Mouse (Mus musculus): ENCODE measurements around the gene Snx33.
"Not testable (repeated sequence)": the region's sequence is repeated elsewhere in the genome, so short reads cannot be mapped to it uniquely, and the experiment has no call there.

Gene Snx33

DNA sequence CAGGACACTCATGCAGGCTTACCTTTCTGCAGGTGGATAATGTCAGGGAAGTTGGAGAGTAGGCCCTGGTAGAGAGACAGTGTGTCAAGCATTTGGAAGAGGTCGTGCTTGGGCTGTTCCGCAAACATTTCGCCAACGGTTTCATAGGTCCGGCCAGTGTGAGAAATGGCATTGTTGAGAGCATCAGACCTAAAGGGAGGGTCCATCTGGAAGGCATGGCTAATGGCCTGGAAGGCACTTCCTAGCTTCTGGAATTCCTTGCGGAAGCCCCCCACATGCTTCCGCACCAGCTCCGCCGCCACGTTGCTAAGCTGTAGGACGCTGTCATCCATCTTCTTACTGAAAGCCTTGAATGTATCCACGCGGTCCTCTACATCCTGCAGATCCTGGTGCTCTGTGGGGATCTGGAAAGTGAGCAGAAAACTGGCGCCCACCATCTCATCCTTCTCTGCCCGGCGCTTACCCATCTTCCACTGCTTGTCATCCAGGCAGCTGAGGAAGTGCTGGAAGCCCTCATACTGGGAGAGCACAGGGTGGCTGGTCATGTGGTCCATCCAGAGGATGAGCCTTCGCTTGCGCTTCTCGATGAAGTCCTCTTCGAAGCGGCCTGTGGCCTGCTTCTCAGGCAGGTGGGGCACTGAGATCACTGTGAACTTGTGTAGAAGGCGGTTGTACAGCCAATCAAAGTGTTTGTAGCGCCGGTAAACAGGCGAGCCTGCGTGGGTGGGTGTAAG, 2.7 kb downstream of the Snx33 start:
- DNase-seq = no peak

DNA sequence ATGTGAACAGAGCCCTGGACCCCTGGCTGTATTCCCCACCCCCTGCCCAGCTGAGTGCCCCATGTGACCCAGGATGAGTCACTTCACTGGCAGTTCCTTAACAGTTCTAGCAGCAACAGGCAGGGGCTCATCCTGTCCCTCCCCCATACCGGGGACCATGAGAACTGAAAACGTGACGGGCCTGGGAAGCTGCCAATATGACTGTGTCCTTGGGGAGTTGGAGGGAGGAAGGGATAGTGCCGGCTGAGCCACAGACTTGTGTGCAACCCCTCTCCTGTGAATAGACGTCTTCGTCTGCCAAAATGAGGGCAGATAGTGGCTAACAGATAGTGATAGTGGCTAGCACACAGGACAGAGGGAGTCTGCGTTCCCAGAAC, 3.5 kb downstream of the Snx33 start:
- DNase-seq = peak; percentile 86 to 90

DNA sequence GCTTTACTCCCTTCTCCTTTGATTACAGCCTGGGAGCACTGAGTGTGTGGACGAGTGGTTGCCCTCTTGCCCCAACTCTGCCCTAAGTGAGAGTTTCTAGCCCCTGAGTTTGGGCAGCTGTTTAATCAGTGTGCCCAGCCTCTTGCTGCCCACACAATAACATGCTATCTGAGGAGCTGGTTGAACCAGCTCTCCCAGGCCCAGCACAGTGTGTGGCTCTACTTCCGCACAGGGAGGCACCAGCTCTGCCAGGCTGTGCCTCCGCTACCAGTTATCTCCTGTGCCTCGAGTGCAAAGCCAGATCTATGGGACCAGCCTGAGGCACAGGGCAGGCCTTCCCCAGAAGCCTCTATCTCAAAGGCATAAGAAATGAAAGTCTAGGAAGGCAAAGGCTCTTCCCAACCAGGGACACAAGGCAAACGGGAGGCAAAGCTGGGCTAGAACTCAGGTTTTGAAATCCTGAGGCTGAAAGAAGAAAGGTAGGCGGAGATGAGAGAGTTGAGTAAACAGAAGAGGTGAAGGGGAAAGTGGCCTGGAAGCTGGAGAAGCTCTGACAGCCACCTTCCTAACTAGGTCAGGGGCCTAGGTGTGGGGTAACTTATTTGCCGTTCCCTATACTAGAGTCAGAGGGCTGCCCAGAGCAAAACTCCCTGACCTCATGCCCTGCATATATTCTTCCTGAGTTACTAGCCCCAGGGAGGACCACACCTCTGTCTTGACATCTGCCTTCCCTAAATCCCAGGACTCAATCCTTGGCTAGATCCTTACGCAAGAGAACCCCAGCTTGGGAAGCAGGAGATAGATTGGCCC, 4.1 kb downstream of the Snx33 start:
- no peak for DNase-seq

DNA sequence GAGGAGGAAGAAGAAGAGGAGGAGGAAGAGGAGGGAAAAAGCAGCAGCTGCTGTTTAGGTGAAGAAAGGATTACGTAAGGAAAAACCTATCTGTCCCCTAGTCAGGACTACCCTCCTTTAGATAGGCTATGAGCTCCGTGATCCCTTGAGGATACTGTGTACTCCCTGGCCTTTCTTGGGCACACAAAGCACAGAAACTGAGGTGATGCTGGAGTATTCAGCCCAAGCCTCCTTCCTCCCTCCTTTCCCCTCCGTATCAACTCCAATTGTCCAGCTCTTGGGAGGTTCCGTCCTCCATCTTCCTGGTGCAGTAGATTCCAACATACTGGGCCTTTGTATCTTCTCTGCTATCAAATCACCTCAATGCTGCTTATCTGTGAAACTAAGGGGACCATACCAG, 5.4 kb downstream of the Snx33 start:
- DNase-seq = no peak

DNA sequence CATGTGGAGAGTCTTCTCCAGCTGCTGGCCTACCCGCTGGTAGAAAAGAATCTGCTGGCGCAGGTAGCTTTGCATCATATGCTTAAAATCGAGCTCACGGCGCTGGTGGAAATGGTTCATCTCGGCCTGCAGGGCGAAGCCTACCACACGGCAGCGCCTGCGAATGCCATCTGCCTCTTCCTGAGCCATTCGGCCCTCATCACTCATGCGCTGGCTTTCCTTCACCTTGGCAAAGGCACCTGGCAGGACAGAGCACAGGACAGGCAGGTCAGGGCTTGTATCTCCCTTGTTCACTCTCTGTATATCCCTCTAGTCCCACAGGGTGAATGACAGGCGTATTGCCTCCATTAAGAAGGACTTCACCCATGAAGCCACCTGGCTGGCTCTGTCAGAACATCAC, 9.7 kb downstream of the Snx33 start:
- DNase-seq = no peak

DNA sequence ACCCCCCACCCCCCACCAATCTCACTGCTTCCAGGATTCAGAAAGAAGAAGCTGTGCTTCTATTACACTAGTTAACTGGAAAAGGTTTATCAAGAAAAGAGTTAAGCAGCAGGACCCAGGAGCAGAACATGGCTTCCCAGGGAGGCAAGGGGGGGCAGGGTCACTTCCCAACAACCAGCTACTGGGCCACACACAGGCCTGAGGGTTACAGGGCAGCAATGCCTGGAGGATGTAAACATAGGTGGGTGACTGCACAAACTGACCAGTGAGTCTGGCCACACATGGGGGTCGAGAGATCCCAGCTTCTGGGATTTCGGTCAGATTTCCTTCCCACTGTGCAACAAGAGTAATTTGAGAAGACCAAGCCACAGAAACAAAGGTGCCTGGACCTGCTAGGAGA, 11.0 kb downstream of the Snx33 start:
- DNase-seq = no peak

DNA sequence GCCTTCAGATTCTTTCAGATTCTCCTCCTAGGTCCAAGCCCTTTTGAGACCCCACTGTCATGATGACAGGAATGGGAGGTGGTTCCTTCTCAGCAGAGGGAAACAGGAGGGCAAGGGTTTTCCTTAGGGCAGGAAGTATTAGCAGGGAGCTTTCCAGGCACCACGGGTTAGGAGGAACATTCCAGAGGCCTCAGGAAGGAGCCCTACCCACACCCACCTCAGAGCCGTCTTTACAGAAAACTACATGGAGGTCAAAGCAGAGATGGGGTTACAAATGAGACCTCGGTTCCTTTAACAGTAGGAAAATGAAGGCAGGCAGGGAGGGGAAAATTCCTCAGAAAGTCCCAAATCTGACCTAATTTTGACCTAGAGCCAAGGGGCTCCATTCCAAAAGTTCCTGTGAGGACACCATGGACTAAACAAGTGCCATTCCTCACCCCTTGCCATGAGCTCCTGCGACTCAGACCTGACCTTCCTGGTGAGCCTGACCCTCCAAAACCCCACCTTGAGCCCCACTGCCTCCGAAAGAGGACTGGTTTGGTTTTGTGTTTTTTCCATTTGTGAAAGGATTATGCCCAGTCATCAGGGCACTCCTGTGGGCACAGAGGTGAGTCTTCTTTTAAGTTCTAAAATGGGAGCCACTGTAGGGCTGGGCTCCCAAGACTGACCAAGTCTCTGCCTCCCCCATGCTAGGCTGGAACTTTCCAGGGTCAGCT, 12.3 kb downstream of the Snx33 start:
- no peak for DNase-seq

DNA sequence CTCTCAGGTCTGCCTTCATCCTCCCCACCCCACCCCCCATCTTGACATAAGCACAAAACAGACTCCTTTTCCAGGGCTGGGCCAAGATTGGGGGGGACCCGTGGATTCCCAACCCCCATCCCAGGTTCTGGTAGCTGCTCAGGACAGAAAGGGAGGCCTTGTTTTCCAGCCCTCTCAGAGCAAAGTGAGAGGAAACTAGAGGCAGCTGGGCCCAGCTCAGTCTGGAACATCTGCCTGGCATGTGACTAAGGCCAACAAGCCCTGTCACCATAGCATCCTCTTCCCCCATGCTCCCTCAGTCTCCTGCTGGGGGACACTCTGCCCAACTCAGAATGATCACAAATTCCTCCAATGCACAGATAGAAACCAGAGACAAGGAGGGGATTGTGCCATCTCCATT, 13.1 kb downstream of the Snx33 start:
- no peak for DNase-seq

DNA sequence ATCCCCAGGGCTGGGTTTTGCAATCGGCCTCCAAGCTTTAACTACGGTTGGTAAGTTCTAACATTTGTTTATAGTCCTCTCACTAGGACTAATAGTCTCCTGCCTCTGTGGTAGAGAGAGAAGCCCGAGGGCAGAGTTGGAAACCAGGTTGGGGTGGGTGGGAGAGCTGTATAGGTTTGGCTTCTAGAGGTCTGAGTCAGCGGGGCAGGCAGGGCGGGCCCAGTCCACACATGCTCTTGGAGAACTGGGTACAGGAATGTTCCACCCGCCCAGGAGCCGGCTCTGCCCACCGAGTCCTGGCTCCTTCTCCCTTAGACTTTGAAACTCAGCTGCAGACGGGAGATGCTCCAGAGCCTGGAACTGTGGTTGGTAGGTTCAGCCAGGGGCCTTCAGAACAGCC, 14.2 kb downstream of the Snx33 start:
- no peak for DNase-seq

DNA sequence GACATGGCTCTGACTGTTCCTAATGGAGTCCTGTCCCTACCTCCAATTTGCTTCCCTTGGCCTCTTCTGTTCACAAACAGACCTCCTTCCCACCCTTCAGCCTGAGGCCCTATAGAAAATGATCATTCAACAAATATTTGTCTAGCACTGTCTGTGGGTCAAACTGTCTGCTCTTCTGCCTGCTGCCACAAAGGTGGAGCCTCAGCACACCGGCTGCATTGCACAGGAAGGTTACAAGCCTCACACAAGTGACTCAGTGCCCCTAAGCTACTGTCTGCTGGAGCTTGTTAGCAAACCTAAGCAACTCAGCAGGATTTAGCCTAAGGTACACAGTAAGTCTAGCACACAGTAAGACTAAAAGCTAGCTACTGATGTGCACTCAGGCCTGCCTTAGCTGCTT, 17.2 kb downstream of the Snx33 start:
- no peak for DNase-seq

DNA sequence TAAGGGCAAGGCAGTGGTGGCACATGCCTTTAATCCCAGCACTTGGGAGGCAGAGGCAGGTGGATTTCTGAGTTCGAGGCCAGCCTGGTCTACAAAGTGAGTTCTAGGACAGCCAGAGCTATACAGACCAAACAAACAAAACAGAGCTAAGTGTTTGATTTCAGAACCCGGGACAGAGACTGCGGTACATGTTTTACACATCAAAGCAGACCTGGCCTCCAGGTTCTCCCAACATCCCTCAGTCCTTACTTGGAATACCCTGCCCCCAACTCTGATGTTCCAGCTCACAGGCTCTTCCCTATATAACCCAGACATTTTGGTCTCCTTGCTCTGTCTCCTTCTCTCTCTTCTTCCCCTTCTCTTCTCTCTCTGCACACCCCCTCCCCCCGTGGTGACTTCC, 18.2 kb downstream of the Snx33 start:
- DNase-seq = not testable (repeated sequence)

DNA sequence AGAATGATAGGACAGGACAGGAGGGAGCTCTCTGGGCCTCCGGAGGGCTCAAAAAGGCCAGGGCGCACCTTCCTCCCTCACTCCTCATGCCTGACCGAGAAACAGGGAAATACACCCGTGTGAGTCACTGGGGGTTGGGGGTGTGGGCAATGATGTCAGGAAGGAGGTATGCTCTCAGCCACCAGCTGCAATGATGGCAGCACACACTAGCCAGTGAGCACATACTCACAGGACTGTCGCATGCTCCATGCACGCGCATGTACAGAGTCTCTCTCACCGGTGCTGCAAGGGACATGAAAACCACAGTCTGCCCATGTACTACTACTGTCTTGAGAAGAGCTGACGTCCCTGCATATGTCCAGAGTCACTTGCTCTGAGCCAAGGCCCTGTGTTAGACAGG, 20.6 kb downstream of the Snx33 start:
- no peak for DNase-seq

DNA sequence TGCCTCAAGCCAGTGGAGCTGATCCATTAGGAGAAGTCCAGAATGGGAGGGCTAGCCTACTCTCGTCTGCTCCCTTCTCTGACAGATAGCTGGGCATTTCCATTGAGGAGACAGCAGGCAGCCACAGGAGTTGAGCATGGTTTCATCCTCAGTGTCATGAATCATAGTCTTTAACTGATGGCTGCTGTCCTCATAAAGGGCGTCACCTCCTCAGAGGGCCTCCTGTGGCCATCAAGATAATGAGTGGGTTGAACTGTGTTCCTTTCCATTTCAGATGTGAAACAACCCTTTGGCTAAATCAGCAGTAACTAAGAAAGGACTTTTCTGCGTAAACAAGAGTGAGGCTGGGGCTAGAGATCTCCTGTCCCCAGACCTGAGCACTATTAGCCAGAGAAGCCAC, 24.5 kb downstream of the Snx33 start:
- no peak for DNase-seq

DNA sequence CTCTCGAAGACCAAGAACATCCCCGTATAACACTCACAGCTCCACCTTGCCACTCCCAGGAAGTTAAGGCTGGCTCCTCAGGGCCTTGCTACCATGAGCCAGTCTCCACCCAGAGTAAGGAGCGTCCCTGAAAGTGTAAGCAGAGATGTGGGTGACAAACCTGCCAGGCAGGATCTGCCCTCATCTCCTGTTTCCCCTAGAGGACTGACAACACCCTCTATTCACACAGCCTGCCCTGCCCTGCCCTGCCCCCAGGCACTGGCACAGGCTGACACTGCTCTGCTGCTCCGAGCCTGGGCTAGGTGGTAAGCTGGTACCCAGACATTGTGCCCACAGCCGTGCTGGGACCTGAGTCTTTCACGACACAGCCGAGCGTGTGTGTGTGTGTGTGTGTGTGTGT, 27.0 kb downstream of the Snx33 start:
- peak in 1 of 2 experiments; percentile 60 for DNase-seq

DNA sequence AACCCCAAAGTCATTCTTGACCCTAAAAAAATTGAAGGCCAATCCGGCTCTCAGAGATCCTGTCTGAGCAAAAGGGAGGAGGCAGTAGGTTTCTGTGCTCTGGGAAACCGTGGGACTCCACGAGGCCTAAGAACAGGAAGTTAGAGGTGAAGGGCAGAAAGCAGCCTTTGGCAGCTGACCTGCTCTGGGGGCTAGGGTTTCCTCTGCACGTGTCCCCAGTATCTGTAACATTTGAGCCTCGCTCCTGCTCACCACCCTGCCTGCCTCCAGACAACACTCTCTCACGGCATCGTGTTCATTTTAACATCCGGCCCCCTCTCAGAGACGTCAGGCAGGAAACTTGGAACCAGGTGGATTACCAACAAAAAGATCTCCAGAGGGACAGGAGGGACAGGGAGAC, 27.6 kb downstream of the Snx33 start:
- DNase-seq = no peak

DNA sequence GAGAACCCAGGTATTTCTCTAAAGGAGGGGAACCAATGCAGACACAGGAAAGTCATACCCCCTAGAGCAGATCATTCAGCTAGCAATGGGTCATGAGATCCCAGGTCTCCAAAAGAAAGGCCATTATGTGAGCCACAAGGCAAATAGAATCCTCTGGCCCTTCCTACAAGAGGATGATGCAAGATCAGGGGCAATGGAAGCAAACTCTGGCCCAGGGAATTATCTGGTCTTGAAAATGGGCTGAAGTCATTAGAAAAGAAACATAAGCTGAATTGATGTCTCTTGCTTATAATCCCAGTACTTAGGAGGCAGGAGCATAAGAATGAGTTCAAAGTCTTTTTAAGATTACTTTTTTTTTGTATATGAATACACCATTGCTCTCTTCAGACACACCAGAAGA, 28.1 kb downstream of the Snx33 start:
- no peak for DNase-seq

DNA sequence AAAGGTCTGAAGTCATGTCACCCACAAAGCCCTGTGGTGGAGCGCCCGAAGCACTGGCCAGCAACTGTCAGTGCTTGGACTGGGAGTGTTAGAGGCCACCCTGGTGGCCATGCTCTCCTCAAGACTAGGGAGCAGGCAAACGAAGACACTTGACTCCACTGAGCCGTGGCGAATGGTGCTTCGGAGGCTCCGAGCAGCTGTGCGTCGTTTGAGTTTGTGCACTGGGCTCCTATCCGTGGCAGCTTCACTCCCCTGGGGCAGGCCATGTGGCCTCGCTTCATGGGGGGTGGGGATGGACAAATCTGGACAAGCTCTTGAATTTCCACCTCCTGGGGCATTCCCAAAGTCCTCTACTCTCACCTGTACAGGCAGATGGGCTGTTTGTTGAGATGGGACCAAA, 28.8 kb downstream of the Snx33 start:
- no peak for DNase-seq

DNA sequence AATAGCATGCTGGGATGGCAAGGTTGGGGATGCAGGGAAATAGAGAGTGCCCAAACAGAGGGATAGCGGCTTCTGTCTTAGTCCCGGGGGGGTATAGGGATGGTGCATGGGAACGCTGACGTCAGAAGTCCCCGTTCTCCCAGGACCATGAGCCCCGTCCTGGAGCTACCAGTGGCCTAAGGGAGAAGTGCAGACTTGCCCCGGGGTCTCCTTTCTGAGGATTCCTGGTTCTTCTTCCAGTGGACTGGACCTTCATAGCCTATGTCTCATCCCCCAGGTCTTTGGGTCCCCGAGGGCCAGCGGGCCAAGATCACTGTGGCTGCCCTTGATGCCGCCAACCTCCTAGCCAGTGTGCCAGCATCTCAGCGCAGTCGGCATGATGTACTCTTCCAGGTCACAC, 31.4 kb downstream of the Snx33 start:
- DNase-seq = no peak

DNA sequence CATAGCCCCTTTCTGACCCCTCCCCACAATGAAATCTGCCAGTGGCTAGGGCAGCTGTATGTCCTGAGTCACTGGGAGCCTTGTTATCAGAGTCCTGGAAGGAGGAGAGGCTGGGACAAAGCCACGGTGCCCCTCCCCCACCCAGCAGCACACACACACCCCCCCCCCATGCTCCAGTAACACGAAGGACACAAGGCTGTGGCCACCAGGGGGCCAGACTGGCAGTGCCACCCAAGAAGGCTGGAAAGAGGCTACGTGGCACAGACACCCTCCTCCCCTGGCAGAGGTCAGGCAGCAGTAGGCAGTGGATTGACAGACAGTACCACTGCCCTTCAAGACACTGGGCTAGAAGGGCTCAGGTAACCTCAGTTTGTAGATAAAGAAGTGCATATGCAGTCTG, 34.2 kb downstream of the Snx33 start:
- DNase-seq = peak; percentile 64 to 75

DNA sequence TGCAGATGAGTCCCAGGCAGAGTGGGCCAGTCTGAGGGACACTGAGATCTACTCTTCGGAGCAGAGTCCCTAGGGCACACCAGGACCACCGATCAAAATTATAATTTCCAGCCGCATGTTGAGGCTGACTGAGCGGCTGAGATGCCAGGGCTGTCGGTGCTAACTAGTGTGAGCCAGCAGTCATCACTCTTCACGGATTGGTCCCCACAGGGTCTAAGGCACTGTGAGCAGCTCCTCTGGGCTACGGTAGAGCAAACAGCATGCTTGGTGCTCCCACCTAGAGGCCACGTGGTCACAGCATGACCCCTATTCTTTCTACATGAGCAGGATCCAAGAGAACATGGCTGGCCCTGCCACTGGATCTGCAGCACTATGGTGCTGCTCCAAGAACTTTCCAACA, 34.9 kb downstream of the Snx33 start:
- DNase-seq = no peak

DNA sequence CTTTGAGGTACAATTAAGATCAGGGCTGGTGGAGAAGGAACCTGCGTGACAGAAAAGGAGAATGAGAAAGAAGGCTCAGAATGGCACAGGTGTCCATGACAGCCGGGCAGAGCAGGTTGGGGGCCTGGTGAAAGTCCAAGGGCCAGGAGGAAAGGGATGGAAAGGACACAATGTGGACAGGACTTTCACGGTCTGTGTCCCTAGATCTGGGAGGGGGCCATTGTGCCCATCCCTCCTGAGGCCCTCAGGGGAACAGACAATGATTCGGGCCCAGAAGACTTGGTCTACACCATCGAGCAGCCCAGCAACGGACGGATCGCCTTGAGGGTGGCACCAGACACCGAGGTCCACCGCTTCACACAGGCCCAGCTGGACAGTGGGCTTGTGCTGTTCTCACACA, 36.1 kb downstream of the Snx33 start:
- no peak for DNase-seq

DNA sequence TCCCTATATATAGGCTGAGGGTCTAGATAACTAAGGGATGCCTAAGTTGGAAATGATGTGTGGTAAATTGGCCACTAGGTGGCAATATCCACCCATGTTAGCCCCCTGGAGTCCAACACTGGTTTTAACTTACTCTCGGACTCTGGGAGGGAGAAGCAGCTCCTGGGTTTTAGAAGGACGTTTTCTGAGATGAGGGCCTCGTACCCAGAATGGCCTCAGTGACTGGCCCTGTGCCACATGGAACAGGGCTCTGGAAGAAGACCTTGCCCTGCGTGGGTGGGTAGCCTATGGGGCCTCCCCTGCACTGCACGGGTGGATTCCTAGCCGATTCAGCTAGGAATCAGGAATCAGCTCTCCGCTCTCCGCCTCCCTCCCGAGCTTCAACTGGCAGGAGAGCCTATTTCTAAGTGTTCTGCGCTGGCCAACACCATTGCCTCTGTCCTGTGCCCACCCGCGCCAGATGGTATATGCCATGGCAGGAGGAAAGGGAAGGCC, 36.6 kb downstream of the Snx33 start:
- DNase-seq = peak; percentile 56 to 79

DNA sequence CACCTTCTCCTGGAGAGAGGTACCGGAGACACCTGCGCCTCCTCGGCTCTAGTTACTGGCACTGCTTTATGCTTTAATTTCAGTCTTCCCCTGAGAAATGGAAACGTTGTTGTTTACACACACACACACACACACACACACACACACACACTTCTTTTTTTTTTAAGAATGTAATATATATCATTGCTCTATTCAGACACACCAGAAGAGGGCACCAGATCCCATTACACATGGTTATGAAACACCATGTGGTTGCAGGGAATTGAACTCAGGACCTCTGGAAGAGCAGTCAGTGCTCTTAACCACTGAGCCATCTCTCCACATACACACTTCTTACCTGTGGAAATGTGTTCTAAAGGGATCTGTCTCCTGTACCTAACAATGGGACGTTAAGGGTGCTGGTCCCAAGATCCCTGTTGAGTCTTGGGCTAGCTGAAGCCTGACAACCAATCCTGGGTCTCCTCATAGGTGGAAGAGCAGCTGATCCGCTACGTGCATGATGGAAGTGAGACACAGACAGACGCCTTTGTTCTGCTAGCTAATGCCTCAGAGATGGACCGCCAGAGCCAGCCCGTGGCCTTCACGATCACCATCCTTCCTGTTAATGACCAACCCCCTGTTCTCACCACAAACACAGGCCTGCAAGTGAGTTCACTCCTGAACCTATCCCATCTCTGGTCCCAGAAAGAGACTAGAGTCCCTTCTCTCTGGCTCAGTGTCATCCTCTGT, 37.5 kb downstream of the Snx33 start:
- DNase-seq = no peak

Data from lung, postnatal 4 days (tissue).